Mouse (Mus musculus): ENCODE data around the gene Asic3. TPM values are rescaled to one million over a fixed set of nuclear protein-coding genes. Genes with fewer than 3 reads are reported as not detected.
A peak's percentile ranks its signal among the peaks of the same experiment; 100 is the strongest.

Gene Asic3
- polyA plus RNA-seq, 1 experiment from 2014 or later = 0.20 TPM

DNA sequence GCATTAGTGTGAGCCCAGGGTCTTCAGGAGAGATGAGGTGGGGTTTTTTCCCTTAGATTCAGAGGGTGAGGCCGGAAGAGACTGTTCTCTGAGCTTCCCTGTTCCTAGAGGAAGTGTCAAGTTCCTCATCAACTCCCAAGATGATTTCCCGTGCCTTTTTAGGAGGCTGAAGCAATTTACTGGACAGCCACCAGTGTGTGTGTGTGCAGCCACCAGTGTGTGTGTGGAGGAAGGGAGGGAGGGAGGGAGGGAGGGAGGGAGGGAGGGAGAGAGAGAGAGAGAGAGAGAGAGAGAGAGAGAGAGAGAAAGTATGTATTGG, 40.8 kb downstream of the Asic3 start:
- ATAC-seq (replicated peaks; ENCODE audit: insufficient number of reproducible peaks, low FRiP score, low TSS enrichment) = no peak
- WGBS (ENCODE audit: insufficient replicate concordance) = 34% methylated on average over 2 of the region's 2 CpGs
- no peaks in the 10 kb centered on the region for H3K36me3 ChIP-seq (ENCODE audit: control insufficient read depth, insufficient read depth, low read length)
- no peak overlapping the region for H3K9ac ChIP-seq (ENCODE audit: low read depth, low read length)
- no peak overlapping the region for H3K27ac ChIP-seq (ENCODE audit: low read depth, low read length)
- no peaks in the 10 kb centered on the region for H3K27me3 ChIP-seq (ENCODE audit: control insufficient read depth, insufficient read depth, low read length)
- no peaks in the 10 kb centered on the region for H3K9me3 ChIP-seq (replicated peaks; ENCODE audit: control insufficient read depth, low read length)
- peak overlapping the region; percentile 79 for H3K4me2 ChIP-seq
- H3K4me3 ChIP-seq (ENCODE audit: low read depth, low read length) = peak overlapping the region; percentile 86; the same call in 1 of the 2 replicates
- H3K4me1 ChIP-seq (ENCODE audit: control insufficient read depth, insufficient read depth, low read length) = peaks cover 36% of the 10 kb centered on the region

DNA sequence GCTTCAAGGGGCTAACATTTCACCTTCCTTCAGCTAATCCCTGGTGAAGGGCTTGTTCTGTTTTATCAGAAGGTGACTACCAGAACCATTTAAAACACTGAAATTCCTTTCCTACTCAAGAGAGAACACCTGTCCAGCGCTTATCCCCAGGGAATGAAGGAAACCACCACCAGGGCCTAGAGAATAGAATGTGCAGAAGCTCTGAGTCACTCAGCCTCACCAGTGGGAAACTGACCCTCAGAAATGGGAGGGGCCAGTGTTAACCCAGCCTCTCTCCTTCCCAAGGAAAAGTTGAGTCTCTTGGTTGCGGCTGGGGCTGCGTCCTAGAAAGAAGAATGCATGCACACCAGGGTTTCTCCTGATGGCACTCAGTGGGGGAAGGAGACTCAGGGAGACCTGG, 41.9 kb downstream of the Asic3 start:
- H3K27ac ChIP-seq (ENCODE audit: low read depth, low read length) = peak overlapping the region; percentile 74
- peak overlapping the region; percentile 38 for H3K4me2 ChIP-seq
- no peaks in the 10 kb centered on the region for H3K9me3 ChIP-seq (replicated peaks; ENCODE audit: control insufficient read depth, low read length)
- peak overlapping the region; percentile 48 for H3K9ac ChIP-seq (ENCODE audit: low read depth, low read length)
- H3K4me3 ChIP-seq (ENCODE audit: low read depth, low read length) = no peak overlapping the region
- H3K36me3 ChIP-seq (ENCODE audit: control insufficient read depth, insufficient read depth, low read length) = no peaks in the 10 kb centered on the region
- H3K27me3 ChIP-seq (ENCODE audit: control insufficient read depth, insufficient read depth, low read length) = no peaks in the 10 kb centered on the region
- no peak for ATAC-seq (replicated peaks; ENCODE audit: insufficient number of reproducible peaks, low FRiP score, low TSS enrichment)
- peaks cover 36% of the 10 kb centered on the region for H3K4me1 ChIP-seq (ENCODE audit: control insufficient read depth, insufficient read depth, low read length)
- 56% methylated on average over 3 of the region's 3 CpGs for WGBS (ENCODE audit: insufficient replicate concordance)

DNA sequence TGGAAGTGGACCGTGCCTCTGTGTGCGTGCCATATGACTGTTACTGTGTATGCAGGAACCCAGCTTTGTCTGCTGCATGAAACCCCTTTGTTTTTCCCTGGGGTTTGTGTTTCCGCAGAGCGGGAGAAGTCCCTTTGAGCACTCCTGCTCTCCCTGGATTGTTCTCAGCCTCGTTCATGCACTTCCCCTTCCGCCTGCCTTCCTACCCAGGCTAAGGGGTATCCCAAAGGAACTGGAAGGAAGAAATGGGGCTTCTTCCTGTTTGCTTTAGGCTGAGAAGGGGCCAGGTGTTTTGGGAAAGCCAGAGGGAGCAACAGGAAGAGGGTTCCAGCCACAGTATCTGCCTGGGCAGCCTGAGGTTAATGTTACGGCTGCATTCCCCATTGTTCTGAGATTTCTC, 42.4 kb downstream of the Asic3 start:
- H3K4me3 ChIP-seq (ENCODE audit: low read depth, low read length) = no peak overlapping the region
- no peaks in the 10 kb centered on the region for H3K9me3 ChIP-seq (replicated peaks; ENCODE audit: control insufficient read depth, low read length)
- peak overlapping the region; percentile 48; the same call in 1 of the 2 replicates for H3K9ac ChIP-seq (ENCODE audit: low read depth, low read length)
- H3K27me3 ChIP-seq (ENCODE audit: control insufficient read depth, insufficient read depth, low read length) = no peaks in the 10 kb centered on the region
- WGBS (ENCODE audit: insufficient replicate concordance) = 66% methylated on average over 7 of the region's 7 CpGs
- ATAC-seq (replicated peaks; ENCODE audit: insufficient number of reproducible peaks, low FRiP score, low TSS enrichment) = no peak
- H3K4me2 ChIP-seq = peak overlapping the region; percentile 38
- no peaks in the 10 kb centered on the region for H3K36me3 ChIP-seq (ENCODE audit: control insufficient read depth, insufficient read depth, low read length)
- H3K4me1 ChIP-seq (ENCODE audit: control insufficient read depth, insufficient read depth, low read length) = peaks cover 36% of the 10 kb centered on the region
- H3K27ac ChIP-seq (ENCODE audit: low read depth, low read length) = peak overlapping the region; percentile 74

DNA sequence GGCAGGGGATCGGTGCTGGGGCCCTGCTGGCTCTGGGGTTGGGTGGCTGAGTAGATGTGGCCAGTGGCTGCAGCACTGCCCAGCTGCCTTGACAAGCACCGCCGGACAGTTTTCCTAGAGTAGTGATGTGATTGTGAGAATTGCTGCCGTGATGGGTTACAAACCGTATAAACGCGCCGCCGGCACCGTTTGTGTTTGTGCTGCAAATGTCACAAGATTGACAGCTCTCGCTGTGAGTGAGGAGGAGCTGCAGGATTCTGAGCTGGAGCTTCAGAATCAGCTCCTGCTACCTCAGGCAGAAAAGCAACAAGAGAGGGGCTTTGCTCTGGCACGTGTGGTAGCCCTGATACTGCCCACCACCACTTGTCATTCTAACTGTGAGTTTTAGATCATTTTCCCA, 53.6 kb downstream of the Asic3 start:
- H3K4me3 ChIP-seq (ENCODE audit: low read depth, low read length) = no peak overlapping the region
- ATAC-seq (replicated peaks; ENCODE audit: insufficient number of reproducible peaks, low FRiP score, low TSS enrichment) = no peak
- H3K4me2 ChIP-seq = no peak overlapping the region
- H3K9me3 ChIP-seq (replicated peaks; ENCODE audit: control insufficient read depth, low read length) = no peaks in the 10 kb centered on the region
- H3K4me1 ChIP-seq (ENCODE audit: control insufficient read depth, insufficient read depth, low read length) = peaks cover 9% of the 10 kb centered on the region; the same call in 1 of the 2 replicates
- no peak overlapping the region for H3K9ac ChIP-seq (ENCODE audit: low read depth, low read length)
- H3K27me3 ChIP-seq (ENCODE audit: control insufficient read depth, insufficient read depth, low read length) = no peaks in the 10 kb centered on the region
- H3K36me3 ChIP-seq (ENCODE audit: control insufficient read depth, insufficient read depth, low read length) = no peaks in the 10 kb centered on the region
- no peak overlapping the region for H3K27ac ChIP-seq (ENCODE audit: low read depth, low read length)
- 62% methylated on average over 12 of the region's 12 CpGs for WGBS (ENCODE audit: insufficient replicate concordance)

Other genes with a start within 250 kb of the Asic3 start
- gene Nupl2, start 248.4 kb upstream of the Asic3 start, polyA plus RNA-seq (2014; fragmentation: Nextera tagmentation; extraction: Ambion mirVana) = 14.2 and 14.6 TPM in 2 replicates
- 19.4 and 20.8 TPM in 2 replicates for gene Kcnh2, start 61.8 kb upstream of the Asic3 start, polyA plus RNA-seq (2014; fragmentation: Nextera tagmentation; extraction: Ambion mirVana)
- 21.5 and 30.4 TPM in 2 replicates for gene Nos3, start 48.6 kb upstream of the Asic3 start, polyA plus RNA-seq (2014; fragmentation: Nextera tagmentation; extraction: Ambion mirVana)
- 0.49 and 1.5 TPM in 2 replicates for gene Atg9b, start 21.2 kb upstream of the Asic3 start, polyA plus RNA-seq (2014; fragmentation: Nextera tagmentation; extraction: Ambion mirVana)
- gene Abcb8, start 19.7 kb upstream of the Asic3 start, polyA plus RNA-seq (2014; fragmentation: Nextera tagmentation; extraction: Ambion mirVana) = 44.6 and 53.1 TPM in 2 replicates
- 34.0 and 36.2 TPM in 2 replicates for gene Cdk5, start 10.1 kb downstream of the Asic3 start, polyA plus RNA-seq (2014; fragmentation: Nextera tagmentation; extraction: Ambion mirVana)
- gene Slc4a2, start 10.4 kb downstream of the Asic3 start, polyA plus RNA-seq (2014; fragmentation: Nextera tagmentation; extraction: Ambion mirVana) = 17.7 and 17.9 TPM in 2 replicates
- gene Fastk, start 31.9 kb downstream of the Asic3 start, polyA plus RNA-seq (2014; fragmentation: Nextera tagmentation; extraction: Ambion mirVana) = 158 and 165 TPM in 2 replicates
- 21.5 and 22.6 TPM in 2 replicates for gene Tmub1, start 34.5 kb downstream of the Asic3 start, polyA plus RNA-seq (2014; fragmentation: Nextera tagmentation; extraction: Ambion mirVana)
- gene Agap3, start 38.8 kb downstream of the Asic3 start, polyA plus RNA-seq (2014; fragmentation: Nextera tagmentation; extraction: Ambion mirVana) = 24.6 and 28.8 TPM in 2 replicates
- gene Gbx1, start 113.8 kb downstream of the Asic3 start, polyA plus RNA-seq (2014; fragmentation: Nextera tagmentation; extraction: Ambion mirVana) = 0.04 TPM in 1 of 2 replicates, not detected in the other
- 3.2 and 3.4 TPM in 2 replicates for gene Asb10, start 127.6 kb downstream of the Asic3 start, polyA plus RNA-seq (2014; fragmentation: Nextera tagmentation; extraction: Ambion mirVana)
- not detected in 2 replicates for gene 4931409K22Rik, start 143.4 kb downstream of the Asic3 start, polyA plus RNA-seq (2014; fragmentation: Nextera tagmentation; extraction: Ambion mirVana)
- gene Abcf2, start 164.1 kb downstream of the Asic3 start, polyA plus RNA-seq (2014; fragmentation: Nextera tagmentation; extraction: Ambion mirVana) = 75.6 and 78.6 TPM in 2 replicates
- gene Chpf2, start 173.3 kb downstream of the Asic3 start, polyA plus RNA-seq (2014; fragmentation: Nextera tagmentation; extraction: Ambion mirVana) = 8.1 and 9.8 TPM in 2 replicates
- 73.2 and 76.1 TPM in 2 replicates for gene Smarcd3, start 211.0 kb downstream of the Asic3 start, polyA plus RNA-seq (2014; fragmentation: Nextera tagmentation; extraction: Ambion mirVana)